Mouse (Mus musculus) erythroblast, adult 5-6 weeks (primary cell): ENCODE data around the gene Sez6l2. TPM values are rescaled to one million over a fixed set of nuclear protein-coding genes. Genes with fewer than 3 reads are reported as not detected.
"Not testable (repeated sequence)": the region's sequence is repeated elsewhere in the genome, so short reads cannot be mapped to it uniquely, and the experiment has no call there.

Experiments
- ATAC-seq: replicated peaks from 2 replicates; pipeline ENCODE4 v1.8.0; 2016; ENCODE audit warnings: moderate number of reproducible peaks, mild to moderate bottlenecking, moderate TSS enrichment, inconsistent platforms; ENCODE audit not compliant: poor library complexity, low FRiP score, severe bottlenecking
- total RNA-seq, 2 experiments: library from RNA; stranded (forward) in 1 of 2; stranded (reverse) in 1 of 2; fragments of 150-400 nt in 1 of 2; fragments of 200-764, 138-1000 nt in 1 of 2; gene quantifications; 2 replicates each; pipeline versions ENCODE4 v1.2.3 to v1.2.4; 2015 to 2017; ENCODE audit warnings: low replicate concordance in 2 of 2

Gene Sez6l2
- total RNA-seq (2015; ENCODE audit: low replicate concordance) (not detected in 2 replicates), total RNA-seq (2017; ENCODE audit: low replicate concordance) (0.84 TPM in 1 of 2 replicates, not detected in the other)

GRCm38 (mm10) chr7:126949793-126950646 lies at the start of gene Sez6l2:
Gene Sez6l2, plus strand, starts transcription at chr7:126950563.
- peak; percentile 73 for ATAC-seq

GRCm38 (mm10) chr7:126905590-126905989 lies 44.8 kb upstream of the Sez6l2 start:
- ATAC-seq, result peak; percentile 55; the same call in 1 of the 2 replicates

GRCm38 (mm10) chr7:126914844-126915243 lies 35.5 kb upstream of the Sez6l2 start:
- 0 out of 2 replicates have a peak, but pooled peaks have one; percentile 23 for ATAC-seq

GRCm38 (mm10) chr7:126918356-126918755 lies 32.0 kb upstream of the Sez6l2 start:
- ATAC-seq, result not testable (repeated sequence)

- no peak for ATAC-seq
Measured at GRCm38 (mm10) chr7:126919973-126920372, 30.4 kb upstream of the Sez6l2 start.

- ATAC-seq, result no peak
Measured at GRCm38 (mm10) chr7:126921563-126921962, 28.8 kb upstream of the Sez6l2 start.

GRCm38 (mm10) chr7:126922624-126923060 lies 27.7 kb upstream of the Sez6l2 start, which contains the start of gene Tmem219:
Gene Tmem219, minus strand, starts transcription at chr7:126922917.
- no peak for ATAC-seq

GRCm38 (mm10) chr7:126923999-126924398 lies 26.4 kb upstream of the Sez6l2 start:
- ATAC-seq, result no peak

- no peak for ATAC-seq
Measured at GRCm38 (mm10) chr7:126926299-126926698, 24.1 kb upstream of the Sez6l2 start.

- peak; percentile 94 for ATAC-seq
Measured at GRCm38 (mm10) chr7:126928384-126929037, 21.9 kb upstream of the Sez6l2 start, which contains the start of gene Kctd13. Gene Kctd13, plus strand, starts transcription at chr7:126928879.

GRCm38 (mm10) chr7:126929046-126929445 lies 21.3 kb upstream of the Sez6l2 start:
- ATAC-seq, result peak; percentile 21

GRCm38 (mm10) chr7:126932652-126933051 lies 17.7 kb upstream of the Sez6l2 start:
- ATAC-seq, result no peak

GRCm38 (mm10) chr7:126941171-126941570 lies 9.2 kb upstream of the Sez6l2 start:
- ATAC-seq, result no peak

GRCm38 (mm10) chr7:126941801-126942200 lies 8.6 kb upstream of the Sez6l2 start:
- ATAC-seq, result no peak

GRCm38 (mm10) chr7:126946530-126946929 lies 3.8 kb upstream of the Sez6l2 start:
- peak; percentile 41; the same call in 1 of the 2 replicates for ATAC-seq

GRCm38 (mm10) chr7:126948626-126949025 lies 1.7 kb upstream of the Sez6l2 start:
- no peak for ATAC-seq

GRCm38 (mm10) chr7:126949403-126949792 lies 965 bp upstream of the Sez6l2 start, which contains the start of gene Asphd1:
Gene Asphd1, minus strand, starts transcription at chr7:126949582.
- ATAC-seq, result no peak

GRCm38 (mm10) chr7:126950647-126951615 lies 568 bp downstream of the Sez6l2 start:
- no peak for ATAC-seq

- no peak for ATAC-seq
Measured at GRCm38 (mm10) chr7:126951741-126952140, 1.4 kb downstream of the Sez6l2 start.
